In genomic region chr7:143059202-143059870, GRCm38 (mm10) we compare ENCODE assay signal across 8 mouse cellular contexts. TPM values are rescaled to one million over a fixed set of nuclear protein-coding genes. Genes with fewer than 3 reads are reported as not detected.
A peak's percentile ranks its signal among the peaks of the same experiment; 100 is the strongest.
DNase-seq lines count a peak whose midpoint lies in the region; ATAC-seq and TF ChIP-seq lines count a peak whose summit lies in the region.
"Had no signal": no experiment of that assay in that cellular context is flagged by ENCODE, and none has a peak within 500 bp of the region (broad histone marks: within the 10 kb centered on the region; RNA-seq: fewer than 3 reads in every experiment).

No protein-coding gene starts in this region.

- peaks cover 67% of the 10 kb centered on the region for H3K36me3 ChIP-seq in lung, embryonic 14.5 days (ENCODE audit: insufficient read depth)
- H3K36me3 ChIP-seq in heart, embryonic 10.5 days: peaks cover 73% of the 10 kb centered on the region
- H3K36me3 ChIP-seq in liver, embryonic 13.5 days: peaks cover 34% of the 10 kb centered on the region

- ATAC-seq in lung, embryonic 14.5 days (ENCODE audit: insufficient read depth): no peak
- ATAC-seq in liver, embryonic 13.5 days (ENCODE audit: low read depth): no peak
- no peak for ATAC-seq in inflammation-experienced regulatory T-cells, adult 6 months

- TF ChIP-seq CTCF in lung, embryonic 14.5 days (IDR thresholded peaks at IDR 0.05; ENCODE audit: low read depth): no peak

- H3K4me2 ChIP-seq in lung, embryonic 14.5 days: peak overlapping the region; percentile 47; the same call in 1 of the 2 replicates
- 0 out of 2 replicates have a peak overlapping the region, but pooled peaks have one; percentile 51 for H3K4me2 ChIP-seq in liver, embryonic 13.5 days

- H3K9me3 ChIP-seq in lung, embryonic 14.5 days (ENCODE audit: low read depth, low read length): no peaks in the 10 kb centered on the region
- H3K9me3 ChIP-seq in heart, embryonic 10.5 days: no peaks in the 10 kb centered on the region
- no peaks in the 10 kb centered on the region for H3K9me3 ChIP-seq in liver, embryonic 13.5 days (replicated peaks)

- no peaks in the 10 kb centered on the region for H3K27me3 ChIP-seq in lung, embryonic 14.5 days (ENCODE audit: insufficient read depth, low read length)
- no peaks in the 10 kb centered on the region for H3K27me3 ChIP-seq in heart, embryonic 10.5 days (ENCODE audit: insufficient read depth, poor library complexity, severe bottlenecking)
- no peaks in the 10 kb centered on the region for H3K27me3 ChIP-seq in liver, embryonic 13.5 days

- peak overlapping the region; percentile 58 for H3K27ac ChIP-seq in lung, embryonic 14.5 days (ENCODE audit: low read depth)
- H3K27ac ChIP-seq in heart, embryonic 10.5 days: peak overlapping the region; percentile 97
- H3K27ac ChIP-seq in liver, embryonic 13.5 days: peak overlapping the region; percentile 45

- H3K4me1 ChIP-seq in lung, embryonic 14.5 days (ENCODE audit: insufficient read depth): peaks cover 37% of the 10 kb centered on the region
- H3K4me1 ChIP-seq in heart, embryonic 10.5 days: peaks cover 64% of the 10 kb centered on the region
- H3K4me1 ChIP-seq in liver, embryonic 13.5 days (replicated peaks): peaks cover 78% of the 10 kb centered on the region

- DNase-seq in lung, embryonic 14.5 days: no peak
- DNase-seq in lung, postnatal 14 days: no peak
- peak; percentile 76 to 78 for DNase-seq in cerebellum, postnatal 25 days
- no peak for DNase-seq in heart, embryonic 10.5 days (ENCODE audit: low spot score)
- no peak for DNase-seq in liver, embryonic 13.5 days
- DNase-seq in adrenal gland, postnatal 25 days: no peak

- H3K4me3 ChIP-seq in lung, embryonic 14.5 days (ENCODE audit: low read depth, low read length): no peak overlapping the region
- H3K4me3 ChIP-seq in heart, embryonic 10.5 days: 0 out of 2 replicates have a peak overlapping the region, but pooled peaks have one; percentile 36
- no peak overlapping the region for H3K4me3 ChIP-seq in liver, embryonic 13.5 days (replicated peaks)

- H3K9ac ChIP-seq in lung, embryonic 14.5 days: no peak overlapping the region
- H3K9ac ChIP-seq in liver, embryonic 13.5 days: 0 out of 2 replicates have a peak overlapping the region, but pooled peaks have one; percentile 5

- WGBS in lung, embryonic 14.5 days: 50% methylated on average over 5 of the region's 5 CpGs
- WGBS in heart, embryonic 10.5 days: 67% methylated on average over 5 of the region's 5 CpGs
- WGBS in liver, embryonic 13.5 days (ENCODE audit: insufficient replicate concordance): 34% methylated on average over 5 of the region's 5 CpGs

RNA-seq across cellular contexts. Expression of gene Cd81, which starts 6.8 kb away (rescaled TPM):
- 654 and 667 TPM in 2 replicates for polyA plus RNA-seq in lung, embryonic 14.5 days (2014; fragmentation: Nextera tagmentation; extraction: Ambion mirVana)
- polyA plus RNA-seq in heart, embryonic 10.5 days (2016; fragmentation: Nextera tagmentation; extraction: Ambion mirVana): 472 and 583 TPM in 2 replicates
- 130 and 131 TPM in 2 replicates for polyA plus RNA-seq in liver, embryonic 13.5 days (2015; fragmentation: Nextera tagmentation; extraction: Ambion mirVana)
- 100 to 1,000 TPM; 237 to 292 (median 262) TPM for polyA plus RNA-seq in inflammation-experienced regulatory T-cells, adult 6 months (2017; shearing (Covaris generic))
- total RNA-seq in adrenal gland, postnatal 25 days (2021): 757 and 789 TPM in 2 replicates

RNA-seq across cellular contexts. Expression of gene Tssc4, which starts 9.7 kb away (rescaled TPM):
- polyA plus RNA-seq in lung, embryonic 14.5 days (2014; fragmentation: Nextera tagmentation; extraction: Ambion mirVana): 65.2 and 75.6 TPM in 2 replicates
- polyA plus RNA-seq in heart, embryonic 10.5 days (2016; fragmentation: Nextera tagmentation; extraction: Ambion mirVana): 78.0 and 99.5 TPM in 2 replicates
- 44.2 and 45.3 TPM in 2 replicates for polyA plus RNA-seq in liver, embryonic 13.5 days (2015; fragmentation: Nextera tagmentation; extraction: Ambion mirVana)
- 10 to 100 TPM; 35.5 to 40.4 (median 37.4) TPM for polyA plus RNA-seq in inflammation-experienced regulatory T-cells, adult 6 months (2017; shearing (Covaris generic))
- 32.2 and 32.7 TPM in 2 replicates for total RNA-seq in adrenal gland, postnatal 25 days (2021)

RNA-seq across cellular contexts. Expression of gene Trpm5, which starts 35.1 kb away (rescaled TPM):
- polyA plus RNA-seq in lung, embryonic 14.5 days (2014; fragmentation: Nextera tagmentation; extraction: Ambion mirVana): 4.7 and 5.7 TPM in 2 replicates
- polyA plus RNA-seq in heart, embryonic 10.5 days (2016; fragmentation: Nextera tagmentation; extraction: Ambion mirVana): 1.1 and 1.5 TPM in 2 replicates
- polyA plus RNA-seq in liver, embryonic 13.5 days (2015; fragmentation: Nextera tagmentation; extraction: Ambion mirVana): 0.73 and 0.75 TPM in 2 replicates
- polyA plus RNA-seq in inflammation-experienced regulatory T-cells, adult 6 months (2017; shearing (Covaris generic)): under 1 TPM in 1 of 3 experiments, not detected in 2; 0.68 TPM
- total RNA-seq in adrenal gland, postnatal 25 days (2021): 0.24 TPM in 1 of 2 replicates, not detected in the other
- total RNA-seq: left cerebral cortex, postnatal 36 days had no signal

RNA-seq across cellular contexts. Expression of gene Kcnq1, which starts 46.8 kb away (rescaled TPM):
- 5.3 and 6.5 TPM in 2 replicates for polyA plus RNA-seq in lung, embryonic 14.5 days (2014; fragmentation: Nextera tagmentation; extraction: Ambion mirVana)
- 5.4 and 10.5 TPM in 2 replicates for polyA plus RNA-seq in heart, embryonic 10.5 days (2016; fragmentation: Nextera tagmentation; extraction: Ambion mirVana)
- polyA plus RNA-seq in liver, embryonic 13.5 days (2015; fragmentation: Nextera tagmentation; extraction: Ambion mirVana): 0.27 and 0.57 TPM in 2 replicates
- polyA plus RNA-seq in inflammation-experienced regulatory T-cells, adult 6 months (2017; shearing (Covaris generic)): under 1 TPM in 2 of 3 experiments, not detected in 1; 0.19 to 0.42 TPM
- 3.5 and 3.6 TPM in 2 replicates for total RNA-seq in adrenal gland, postnatal 25 days (2021)

RNA-seq across cellular contexts. Expression of gene Tspan32, which starts 54.5 kb away (rescaled TPM):
- polyA plus RNA-seq in lung, embryonic 14.5 days (2014; fragmentation: Nextera tagmentation; extraction: Ambion mirVana): 1.1 and 2.1 TPM in 2 replicates
- 19.3 and 21.1 TPM in 2 replicates for polyA plus RNA-seq in heart, embryonic 10.5 days (2016; fragmentation: Nextera tagmentation; extraction: Ambion mirVana)
- polyA plus RNA-seq in liver, embryonic 13.5 days (2015; fragmentation: Nextera tagmentation; extraction: Ambion mirVana): 89.4 and 99.6 TPM in 2 replicates
- 100 to 1,000 TPM; 280 to 663 (median 591) TPM for polyA plus RNA-seq in inflammation-experienced regulatory T-cells, adult 6 months (2017; shearing (Covaris generic))
- total RNA-seq in adrenal gland, postnatal 25 days (2021): 0.21 TPM in 1 of 2 replicates, not detected in the other

Comparison
In these comparisons a context has a peak if more than half of its experiments do, and no peak if none do; other contexts are left out.
1. DNase-seq: peak in cerebellum, postnatal 25 days (2 of 2); none in lung, embryonic 14.5 days (single experiment), lung, postnatal 14 days (single experiment), heart, embryonic 10.5 days (single experiment), liver, embryonic 13.5 days (single experiment) and adrenal gland, postnatal 25 days (single experiment).
2. H3K27ac ChIP-seq: peak in every context shown above with its lines; median percentile 97 in heart, embryonic 10.5 days; 58 in lung, embryonic 14.5 days; 45 in liver, embryonic 13.5 days.